Mouse (Mus musculus): ENCODE results near the gene Ceacam18. TPM values are rescaled to one million over a fixed set of nuclear protein-coding genes. Genes with fewer than 3 reads are reported as not detected.

Ceacam18 gene
- not detected in 2 replicates for polyA plus RNA-seq (2012; ENCODE audit: insufficient read depth, insufficient read length, low replicate concordance, missing spikeins)

- Histone ChIP-seq H3K4me1 (ENCODE audit: control insufficient read depth, insufficient read depth, low read length) (no peaks in the 10 kb centered on the region), H3K27ac (ENCODE audit: insufficient read depth, low read depth, low read length) (no peak within 1 kb of the TSS), H3K4me3 (ENCODE audit: insufficient read depth, low read depth, low read length) (no peak within 1 kb of the TSS)
- 75% methylated on average over 6 of the region's 6 CpGs for WGBS
- TF ChIP-seq POLR2A (IDR thresholded peaks at IDR 0.05; ENCODE audit: insufficient read depth, low read depth, low read length): no peak
- TF ChIP-seq CTCF (IDR thresholded peaks at IDR 0.05; ENCODE audit: insufficient read depth, low read depth, low read length): no peak
Observed at GRCm38 (mm10) chr7:43634500-43634899, at the start of gene Ceacam18. Ceacam18 (plus strand) TSS chr7:43634707.

GRCm38 (mm10) chr7:43584790-43585189 is 49.7 kb upstream of the Ceacam18 start:
- Histone ChIP-seq H3K4me1 (ENCODE audit: control insufficient read depth, insufficient read depth, low read length) (peaks cover 7% of the 10 kb centered on the region), H3K27ac (ENCODE audit: insufficient read depth, low read depth, low read length) (no peak overlapping the region), H3K4me3 (ENCODE audit: insufficient read depth, low read depth, low read length) (no peak overlapping the region)
- 90% methylated on average over 5 of the region's 5 CpGs for WGBS
- TF ChIP-seq CTCF (IDR thresholded peaks at IDR 0.05; ENCODE audit: insufficient read depth, low read depth, low read length): no peak
- TF ChIP-seq POLR2A (IDR thresholded peaks at IDR 0.05; ENCODE audit: insufficient read depth, low read depth, low read length): no peak

GRCm38 (mm10) chr7:43601884-43602283 is 32.6 kb upstream of the Ceacam18 start:
- 22% methylated on average over 5 of the region's 5 CpGs for WGBS
- H3K27ac ChIP-seq (ENCODE audit: insufficient read depth, low read depth, low read length): no peak overlapping the region
- TF ChIP-seq CTCF (IDR thresholded peaks at IDR 0.05; ENCODE audit: insufficient read depth, low read depth, low read length) (no peak), POLR2A (IDR thresholded peaks at IDR 0.05; ENCODE audit: insufficient read depth, low read depth, low read length) (no peak)
- H3K4me3 ChIP-seq (ENCODE audit: insufficient read depth, low read depth, low read length): no peak overlapping the region
- H3K4me1 ChIP-seq (ENCODE audit: control insufficient read depth, insufficient read depth, low read length): no peaks in the 10 kb centered on the region

- no peak for TF ChIP-seq CTCF (IDR thresholded peaks at IDR 0.05; ENCODE audit: insufficient read depth, low read depth, low read length)
- TF ChIP-seq POLR2A (IDR thresholded peaks at IDR 0.05; ENCODE audit: insufficient read depth, low read depth, low read length): no peak
- 13% methylated on average over 41 of the region's 41 CpGs for WGBS
Observed at GRCm38 (mm10) chr7:43606896-43607742, 27.4 kb upstream of the Ceacam18 start, which contains the start of gene Zfp819. Zfp819 (plus strand) TSS chr7:43607169.

GRCm38 (mm10) chr7:43607743-43608287 is 26.7 kb upstream of the Ceacam18 start:
- H3K4me3 ChIP-seq (ENCODE audit: insufficient read depth, low read depth, low read length): no peak overlapping the region
- 46% methylated on average over 5 of the region's 5 CpGs for WGBS

More at GRCm38 (mm10) chr7:43606896-43607742, 27.4 kb upstream of the Ceacam18 start, which contains the start of gene Zfp819:
- Histone ChIP-seq H3K4me1 (ENCODE audit: control insufficient read depth, insufficient read depth, low read length) (peaks cover 3% of the 10 kb centered on the region; the same call in 1 of the 2 replicates), H3K4me3 (ENCODE audit: insufficient read depth, low read depth, low read length) (peak within 1 kb of the TSS; percentile 28), H3K27ac (ENCODE audit: insufficient read depth, low read depth, low read length) (no peak within 1 kb of the TSS)

GRCm38 (mm10) chr7:43608316-43608824 is 26.1 kb upstream of the Ceacam18 start:
- TF ChIP-seq CTCF (IDR thresholded peaks at IDR 0.05; ENCODE audit: insufficient read depth, low read depth, low read length): no peak
- TF ChIP-seq POLR2A (IDR thresholded peaks at IDR 0.05; ENCODE audit: insufficient read depth, low read depth, low read length): no peak
- Histone ChIP-seq H3K4me3 (ENCODE audit: insufficient read depth, low read depth, low read length) (no peak overlapping the region), H3K4me1 (ENCODE audit: control insufficient read depth, insufficient read depth, low read length) (peaks cover 3% of the 10 kb centered on the region; the same call in 1 of the 2 replicates), H3K27ac (ENCODE audit: insufficient read depth, low read depth, low read length) (no peak overlapping the region)
- 75% methylated on average over 7 of the region's 7 CpGs for whole genome bisulfite sequencing

More at GRCm38 (mm10) chr7:43607743-43608287, 26.7 kb upstream of the Ceacam18 start:
- TF ChIP-seq POLR2A (IDR thresholded peaks at IDR 0.05; ENCODE audit: insufficient read depth, low read depth, low read length) (no peak), CTCF (IDR thresholded peaks at IDR 0.05; ENCODE audit: insufficient read depth, low read depth, low read length) (no peak)
- H3K4me1 ChIP-seq (ENCODE audit: control insufficient read depth, insufficient read depth, low read length): peaks cover 3% of the 10 kb centered on the region; the same call in 1 of the 2 replicates
- no peak overlapping the region for H3K27ac ChIP-seq (ENCODE audit: insufficient read depth, low read depth, low read length)

GRCm38 (mm10) chr7:43613816-43614551 is 20.5 kb upstream of the Ceacam18 start:
- TF ChIP-seq POLR2A (IDR thresholded peaks at IDR 0.05; ENCODE audit: insufficient read depth, low read depth, low read length) (no peak), CTCF (IDR thresholded peaks at IDR 0.05; ENCODE audit: insufficient read depth, low read depth, low read length) (no peak)
- Histone ChIP-seq H3K4me1 (ENCODE audit: control insufficient read depth, insufficient read depth, low read length) (no peaks in the 10 kb centered on the region), H3K27ac (ENCODE audit: insufficient read depth, low read depth, low read length) (no peak overlapping the region), H3K4me3 (ENCODE audit: insufficient read depth, low read depth, low read length) (no peak overlapping the region)
- WGBS: 87% methylated on average over 14 of the region's 14 CpGs

GRCm38 (mm10) chr7:43622927-43623326 is 11.6 kb upstream of the Ceacam18 start:
- H3K4me1 ChIP-seq (ENCODE audit: control insufficient read depth, insufficient read depth, low read length): no peaks in the 10 kb centered on the region
- no peak overlapping the region for H3K4me3 ChIP-seq (ENCODE audit: insufficient read depth, low read depth, low read length)
- 87% methylated on average over 7 of the region's 7 CpGs for WGBS
- TF ChIP-seq POLR2A (IDR thresholded peaks at IDR 0.05; ENCODE audit: insufficient read depth, low read depth, low read length) (no peak), CTCF (IDR thresholded peaks at IDR 0.05; ENCODE audit: insufficient read depth, low read depth, low read length) (no peak)
- no peak overlapping the region for H3K27ac ChIP-seq (ENCODE audit: insufficient read depth, low read depth, low read length)
